Mouse (Mus musculus): Measurements from ENCODE around the gene Ano6. TPM values are rescaled to one million over a fixed set of nuclear protein-coding genes. Genes with fewer than 3 reads are reported as not detected.

Gene Ano6
- total and polyA plus RNA-seq, 3 experiments, result 14.9 to 27.0 (median 18.4) TPM

- dilution Hi-C loops (cut with MboI; ENCODE audit: extremely low pct_ligation_motif_present, extremely low pct_unique_long_range_greater_than_20kb, low sequenced_read_pairs), result no loop called here
- no peaks in the 10 kb centered on the region for H3K27me3 ChIP-seq (replicated peaks)
- DNase-seq (ENCODE audit: extremely low read depth), result no peak
- H3K9ac ChIP-seq (ENCODE audit: insufficient read depth, low read depth), result no peak overlapping the region
- no peak overlapping the region for H3K27ac ChIP-seq (ENCODE audit: insufficient read depth, low read depth)
- in situ Hi-C loops (cut with MboI; ENCODE audit: low pct_ligation_motif_present, low pct_unique_long_range_greater_than_20kb, low sequenced_read_pairs), result no loop called here
- no peaks in the 10 kb centered on the region for H3K79me2 ChIP-seq (replicated peaks; ENCODE audit: control insufficient read depth, extremely low read depth, insufficient read depth, poor library complexity, severe bottlenecking)
- no peaks in the 10 kb centered on the region for H3K9me3 ChIP-seq (replicated peaks; ENCODE audit: low read length)
- no peak overlapping the region for H3K4me3 ChIP-seq (replicated peaks in 1 of 3; ENCODE audit: low read depth in 2 of 3, low read length in 2 of 3, poor library complexity in 1 of 3)
- H3K4me2 ChIP-seq (ENCODE audit: insufficient read depth, low read depth, poor library complexity, severe bottlenecking), result no peak overlapping the region
- H3K36me3 ChIP-seq (replicated peaks in 1 of 2; ENCODE audit: control insufficient read depth in 1 of 2, insufficient read depth in 1 of 2, low read length in 1 of 2), result peaks cover 38 to 82% of the 10 kb centered on the region in 2 experiments
- H3K4me1 ChIP-seq (ENCODE audit: control insufficient read depth in 1 of 2, insufficient read depth in 2 of 2), result peaks cover 0 to 16% of the 10 kb centered on the region in 2 experiments; a peak in 2 of 4 replicates
- TF ChIP-seq ETS1 (conservative IDR thresholded peaks at IDR 0.05; ENCODE audit: low read depth, low read length), result no peak
- no peak for TF ChIP-seq TCF12 (IDR thresholded peaks at IDR 0.05; ENCODE audit: low read depth, low read length)
- TF ChIP-seq POLR2A (IDR thresholded peaks at IDR 0.05; ENCODE audit: low read depth, low read length), result no peak
- no peak for TF ChIP-seq MYC (IDR thresholded peaks at IDR 0.05; ENCODE audit: low read depth, low read length)
- no peak for TF ChIP-seq CHD1 (IDR thresholded peaks at IDR 0.05; ENCODE audit: low read depth, low read length)
- no peak for TF ChIP-seq PAX5 (IDR thresholded peaks at IDR 0.05; ENCODE audit: low read length)
- TF ChIP-seq USF1 (IDR thresholded peaks at IDR 0.05; ENCODE audit: low read depth, low read length), result no peak
- TF ChIP-seq BHLHE40 (IDR thresholded peaks at IDR 0.05; ENCODE audit: low read depth, low read length), result no peak
- no peak for TF ChIP-seq CHD2 (IDR thresholded peaks at IDR 0.05; ENCODE audit: low read length)
- no peak for TF ChIP-seq SMC3 (IDR thresholded peaks at IDR 0.05; ENCODE audit: low read depth, low read length)
- no peak for TF ChIP-seq POLR2AphosphoS2 (IDR thresholded peaks at IDR 0.05; ENCODE audit: low read depth, low read length)
- TF ChIP-seq USF2 (conservative IDR thresholded peaks at IDR 0.05; ENCODE audit: low read depth, low read length), result no peak
- no peak for TF ChIP-seq IRF4 (IDR thresholded peaks at IDR 0.05; ENCODE audit: low read depth, low read length)
- TF ChIP-seq HCFC1 (IDR thresholded peaks at IDR 0.05; ENCODE audit: low read depth, low read length), result no peak
- no peak for TF ChIP-seq JUND (conservative IDR thresholded peaks at IDR 0.05; ENCODE audit: low read depth, low read length)
- TF ChIP-seq MXI1 (IDR thresholded peaks at IDR 0.05; ENCODE audit: low read depth, low read length), result no peak
Observed at GRCm38 (mm10) chr15:95956692-95957091, 166.0 kb downstream of the Ano6 start.

GRCm38 (mm10) chr15:95962411-95963123 lies 171.9 kb downstream of the Ano6 start:
- peaks cover 25 to 71% of the 10 kb centered on the region in 2 experiments for H3K36me3 ChIP-seq (replicated peaks in 1 of 2; ENCODE audit: control insufficient read depth in 1 of 2, insufficient read depth in 1 of 2, low read length in 1 of 2)
- dilution Hi-C loops (cut with MboI; ENCODE audit: extremely low pct_ligation_motif_present, extremely low pct_unique_long_range_greater_than_20kb, low sequenced_read_pairs) (no loop called here), in situ Hi-C loops (cut with MboI; ENCODE audit: low pct_ligation_motif_present, low pct_unique_long_range_greater_than_20kb, low sequenced_read_pairs) (no loop called here)
- no peaks in the 10 kb centered on the region for H3K79me2 ChIP-seq (replicated peaks; ENCODE audit: control insufficient read depth, extremely low read depth, insufficient read depth, poor library complexity, severe bottlenecking)
- DNase-seq (ENCODE audit: extremely low read depth), result peak; percentile 66
- no peaks in the 10 kb centered on the region for H3K9me3 ChIP-seq (replicated peaks; ENCODE audit: low read length)
- H3K4me3 ChIP-seq (replicated peaks in 1 of 3; ENCODE audit: low read depth in 2 of 3, low read length in 2 of 3, poor library complexity in 1 of 3), result no peak overlapping the region
- H3K27ac ChIP-seq (ENCODE audit: insufficient read depth, low read depth), result peak overlapping the region; percentile 73; the same call in 1 of the 2 replicates
- H3K27me3 ChIP-seq (replicated peaks), result no peaks in the 10 kb centered on the region
- H3K9ac ChIP-seq (ENCODE audit: insufficient read depth, low read depth), result no peak overlapping the region
- TF ChIP-seq IRF4 (IDR thresholded peaks at IDR 0.05; ENCODE audit: low read depth, low read length) (peak; percentile 18; the same call in 1 of the 2 replicates), TCF12 (IDR thresholded peaks at IDR 0.05; ENCODE audit: low read depth, low read length) (peak; percentile 15; the same call in 1 of the 2 replicates), ETS1 (conservative IDR thresholded peaks at IDR 0.05; ENCODE audit: low read depth, low read length) (0 out of 2 replicates have a peak, but pooled peaks have one; percentile 1), GABPA (IDR thresholded peaks at IDR 0.05; ENCODE audit: insufficient replicate concordance, low read depth, low read length) (no peak)
- H3K4me1 ChIP-seq (ENCODE audit: control insufficient read depth in 1 of 2, insufficient read depth in 2 of 2), result peaks cover 10 to 34% of the 10 kb centered on the region in 2 experiments
- H3K4me2 ChIP-seq (ENCODE audit: insufficient read depth, low read depth, poor library complexity, severe bottlenecking), result peak overlapping the region; percentile 16; the same call in 1 of the 2 replicates

Data from CH12.LX (cell line).